Mouse (Mus musculus): ENCODE measurements at regions not wholly inside any gene's neighbourhood (a gene's known extent, or its start where the extent isn't known, plus 50 kb on each side); places are given as distances from the start of the nearest gene placed in this dataset.

DNA sequence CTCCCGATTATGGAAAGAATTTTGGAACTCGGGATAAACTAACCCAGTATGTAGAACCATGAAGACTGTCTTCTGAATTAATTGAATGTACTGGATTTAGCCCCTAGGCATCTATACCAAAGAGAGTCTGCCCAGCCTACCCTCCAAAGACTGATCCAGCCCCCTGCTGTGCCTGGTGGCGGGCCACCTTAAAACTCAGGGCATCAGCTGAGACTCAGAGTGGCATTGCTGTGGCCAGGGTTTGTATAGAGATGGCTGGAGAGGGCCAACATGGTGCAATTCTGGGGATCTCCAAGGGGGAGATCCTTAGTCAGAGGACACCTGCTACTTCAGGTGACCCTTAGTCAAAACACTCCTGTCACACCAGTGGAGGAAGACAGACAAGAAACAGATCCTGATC is 58.6 kb upstream of the Ppara start:
- DNase-seq: no peak

DNA sequence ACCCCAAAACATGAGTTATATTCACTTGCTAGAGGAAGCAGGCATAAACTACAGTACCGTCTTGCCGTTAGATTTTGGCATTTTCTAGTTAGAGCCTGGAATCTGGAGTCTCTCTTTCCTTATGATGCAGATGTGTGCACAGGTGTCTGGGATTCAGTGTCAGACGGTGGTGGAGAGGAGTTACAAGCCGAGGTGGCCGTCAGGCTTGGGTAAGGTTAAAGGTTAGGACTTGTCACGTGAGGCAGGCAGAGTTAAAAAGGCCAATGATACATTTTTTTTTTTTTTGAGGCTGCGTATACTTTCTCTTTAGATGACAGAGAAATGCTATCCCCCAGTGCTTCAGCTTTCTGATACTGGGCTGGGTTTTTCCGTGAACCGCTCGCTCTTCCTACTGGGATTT is 57.9 kb upstream of the Ppara start:
- DNase-seq: no peak

DNA sequence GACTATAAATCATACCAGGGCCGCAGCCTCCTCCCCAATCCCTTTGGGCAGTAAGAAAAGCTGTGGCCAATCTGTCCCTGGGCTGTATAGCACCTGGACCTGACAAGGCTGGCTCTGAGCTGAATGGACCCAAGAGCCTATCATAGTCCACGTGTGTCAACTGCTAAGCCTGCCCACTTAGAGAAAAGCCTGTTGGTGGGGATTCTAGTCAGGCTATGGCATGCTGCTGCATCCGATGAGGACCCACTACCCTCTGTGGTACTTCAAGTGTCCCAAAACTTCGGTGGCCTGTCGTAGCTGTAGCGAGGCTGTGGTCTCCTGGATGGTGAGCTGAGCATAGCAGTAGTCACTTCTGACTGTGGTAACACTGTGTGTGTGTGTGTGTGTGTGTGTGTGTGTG is 57.4 kb upstream of the Ppara start:
- no peak for DNase-seq

DNA sequence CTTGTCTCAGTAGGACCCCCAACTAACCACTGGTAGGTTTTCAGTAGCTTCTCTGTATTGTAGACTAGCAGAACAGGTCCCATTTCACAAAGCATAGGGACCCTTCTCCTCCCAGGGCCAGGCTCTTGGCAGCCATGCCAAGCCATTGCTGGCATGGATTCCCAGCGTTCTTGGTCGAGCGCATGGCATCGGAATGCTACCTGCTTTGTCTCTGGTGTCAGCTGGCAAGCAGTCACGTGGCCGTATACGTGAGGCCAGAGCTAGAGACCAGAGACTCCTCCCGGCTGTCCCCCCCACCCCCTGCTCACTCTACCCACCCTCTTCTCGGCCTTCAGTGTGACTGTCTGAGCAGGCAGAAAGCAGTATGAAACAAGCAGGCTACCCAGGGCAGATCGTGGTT is 56.9 kb upstream of the Ppara start:
- DNase-seq: peak; percentile 92

DNA sequence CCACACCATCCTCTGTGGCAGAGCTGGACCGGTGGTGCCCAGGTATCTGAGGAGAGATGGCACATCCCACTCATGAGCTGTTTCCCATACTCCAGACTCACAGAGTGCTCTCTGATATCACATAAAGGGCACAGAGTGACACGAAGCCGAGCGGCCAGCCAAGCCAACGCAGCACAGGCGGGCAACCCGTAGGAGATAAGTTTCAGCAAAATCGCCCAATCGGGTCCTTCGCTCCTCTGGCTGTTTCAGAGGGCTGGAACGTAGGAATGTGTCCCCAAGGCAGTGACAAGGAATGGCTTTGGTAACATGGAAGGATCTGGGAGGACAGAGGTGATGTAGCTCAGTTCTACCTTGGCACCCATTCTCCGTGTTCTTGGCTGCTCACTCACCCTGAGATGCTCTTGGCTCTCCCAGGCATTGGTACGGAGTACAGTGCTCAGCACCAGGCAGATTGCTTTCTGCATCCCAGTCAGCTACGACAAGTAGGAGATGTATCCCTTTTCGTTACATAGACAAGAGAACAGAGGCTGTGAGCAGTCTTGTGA is 56.4 kb upstream of the Ppara start:
- DNase-seq: peak; percentile 75

DNA sequence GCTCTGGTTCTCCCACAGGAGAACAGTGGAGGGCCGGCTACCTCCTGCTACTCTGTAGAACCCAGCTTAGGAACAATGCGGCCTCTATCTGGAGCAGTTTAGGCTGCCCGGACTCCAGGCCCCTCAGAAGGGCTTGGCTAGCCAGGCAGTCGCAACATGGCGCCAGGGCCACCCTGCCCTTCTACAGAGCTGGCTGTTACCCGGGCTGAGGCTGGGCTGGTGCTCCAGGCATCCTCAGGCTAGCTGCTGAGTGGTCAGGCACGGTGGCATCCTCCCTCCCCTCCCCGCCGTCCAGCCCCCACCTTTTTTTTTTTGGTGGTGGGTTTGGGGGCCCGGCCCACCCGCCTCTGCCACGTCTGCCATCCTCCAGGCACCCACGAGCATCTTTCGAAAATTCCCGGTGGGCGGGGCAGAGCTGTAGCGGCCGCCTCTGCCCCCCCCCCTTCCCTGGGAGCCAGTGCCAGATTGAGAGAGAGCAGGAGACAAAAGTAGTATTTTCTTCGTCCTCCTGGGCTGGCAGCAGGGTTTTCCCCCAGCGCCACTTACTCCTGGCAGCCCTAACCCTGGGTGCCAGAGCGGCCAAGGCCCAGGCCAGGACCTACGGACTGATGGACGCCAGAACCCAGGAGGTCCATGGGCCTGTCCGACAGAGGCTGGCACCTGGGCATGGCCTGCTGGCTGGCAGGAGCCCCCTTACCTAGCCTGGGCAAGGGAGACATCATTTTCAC is 55.6 kb upstream of the Ppara start:
- peak; percentile 86 for DNase-seq

DNA sequence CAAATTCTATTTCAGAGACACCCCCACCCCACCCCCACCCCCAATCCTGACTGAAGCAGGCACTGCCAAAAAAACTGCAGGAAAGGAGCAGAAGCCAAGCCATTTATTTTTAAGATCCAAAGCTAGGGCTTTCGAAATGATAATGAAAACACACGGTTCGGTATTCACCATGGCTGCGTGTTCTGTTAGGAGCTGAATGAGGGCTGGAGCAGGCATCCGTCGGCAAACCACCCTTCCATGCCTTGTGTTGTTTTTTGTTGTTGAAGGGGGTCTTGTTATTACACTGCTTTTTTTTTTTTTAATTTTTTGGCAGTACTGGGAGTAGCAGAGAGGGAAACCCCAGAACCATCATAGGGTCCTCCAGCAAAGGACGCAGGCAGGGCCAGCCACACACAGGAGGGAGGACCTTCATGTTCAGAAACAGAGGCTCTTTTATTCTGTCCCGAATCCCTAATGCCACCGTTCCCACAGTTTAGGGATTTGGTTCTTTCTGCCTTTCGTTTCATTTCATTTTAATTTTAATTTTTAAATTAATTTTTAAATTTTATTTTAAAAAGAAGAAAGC is 54.8 kb upstream of the Ppara start:
- DNase-seq: no peak

DNA sequence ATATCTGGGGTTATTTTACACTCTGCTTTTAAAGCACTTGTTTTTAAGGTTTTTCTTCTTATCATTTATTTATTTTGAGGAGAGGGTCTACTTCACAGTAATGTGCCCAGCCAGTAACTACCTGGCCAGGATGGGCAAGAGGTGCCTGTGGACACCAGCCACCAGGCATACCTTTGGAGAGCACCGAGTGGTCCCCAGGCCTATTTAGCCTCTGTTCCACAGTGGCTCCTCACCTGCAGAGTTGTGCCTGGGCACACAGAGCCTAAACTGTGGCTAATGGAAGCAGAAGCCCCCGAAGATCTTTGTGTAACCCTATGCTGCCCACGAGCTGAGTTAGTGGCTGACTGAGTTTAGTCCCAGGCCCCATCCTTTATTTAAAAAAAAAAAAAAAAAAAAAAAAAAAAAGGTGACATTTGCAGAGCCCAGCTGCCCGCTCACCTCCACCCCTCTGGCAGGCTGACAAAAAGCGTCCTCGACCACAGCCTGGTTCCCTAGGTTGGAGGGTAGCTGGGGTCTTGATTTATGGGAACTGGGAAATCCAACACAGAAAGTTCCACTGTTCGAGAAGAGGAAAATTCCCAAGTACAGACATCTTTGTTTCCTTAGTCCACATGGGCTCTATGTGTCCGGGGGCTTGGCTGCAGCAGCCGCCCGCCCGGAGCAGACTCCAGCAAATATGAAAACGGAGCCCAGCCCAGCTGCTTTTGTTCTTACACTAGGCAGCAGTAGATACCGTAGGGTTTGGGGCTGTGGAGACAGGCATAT is 54.1 kb upstream of the Ppara start:
- no peak for DNase-seq

DNA sequence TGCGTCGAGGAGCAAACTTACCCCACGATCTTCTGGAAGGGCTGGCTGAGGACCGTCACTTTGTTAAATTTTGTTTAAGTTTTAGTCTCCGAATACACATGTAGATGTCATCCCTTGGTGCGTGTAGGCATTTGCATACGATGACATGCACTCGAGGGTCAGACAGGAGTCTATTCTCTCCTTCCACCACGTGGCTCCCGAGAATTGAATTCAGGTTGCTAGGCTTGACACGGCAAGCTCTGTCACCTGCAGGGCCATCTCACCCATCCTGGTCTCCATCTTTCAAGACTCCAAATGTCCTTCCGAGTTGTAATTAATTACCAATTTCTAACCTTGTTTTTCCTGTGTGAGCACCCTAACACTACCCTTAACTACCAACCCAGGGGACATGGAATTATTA is 52.7 kb upstream of the Ppara start:
- DNase-seq: no peak

DNA sequence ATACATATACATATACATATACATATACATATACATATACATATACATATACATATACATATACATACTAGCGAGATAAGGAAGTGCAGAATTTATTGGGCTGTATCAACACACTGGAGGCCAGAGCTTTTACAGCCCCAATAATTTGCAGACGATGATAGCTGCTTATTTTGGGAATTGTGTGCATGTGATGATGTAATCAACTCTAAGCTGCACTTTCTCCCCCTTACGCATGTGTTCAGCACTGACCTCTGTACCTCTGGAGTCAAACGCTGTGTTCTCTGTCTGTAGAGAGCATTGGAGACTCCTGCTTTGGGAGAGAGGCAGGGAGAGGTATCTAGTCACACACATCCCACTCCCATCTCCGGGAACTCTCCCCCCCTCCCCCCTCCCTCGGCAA is 52.0 kb upstream of the Ppara start:
- no peak for DNase-seq

DNA sequence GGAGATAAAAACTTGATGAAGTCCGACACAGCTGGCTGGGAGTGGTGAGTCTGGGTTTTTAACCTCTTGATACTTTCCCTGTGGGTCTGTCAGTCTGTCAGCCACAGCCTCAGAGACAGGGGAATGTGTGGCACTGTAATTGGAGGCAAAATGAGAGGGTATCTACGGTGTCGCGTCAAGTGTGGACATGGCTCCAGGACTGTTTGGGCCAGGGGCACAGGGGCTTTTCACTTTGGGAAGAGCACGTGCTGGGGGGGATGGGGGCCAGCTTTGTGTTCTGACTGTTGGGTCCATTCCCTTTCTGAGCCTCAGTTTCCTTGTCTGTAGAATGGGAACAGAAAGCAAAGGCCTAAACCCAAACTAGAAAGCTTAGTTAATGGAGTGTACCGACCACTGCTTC is 51.5 kb upstream of the Ppara start:
- DNase-seq: no peak

DNA sequence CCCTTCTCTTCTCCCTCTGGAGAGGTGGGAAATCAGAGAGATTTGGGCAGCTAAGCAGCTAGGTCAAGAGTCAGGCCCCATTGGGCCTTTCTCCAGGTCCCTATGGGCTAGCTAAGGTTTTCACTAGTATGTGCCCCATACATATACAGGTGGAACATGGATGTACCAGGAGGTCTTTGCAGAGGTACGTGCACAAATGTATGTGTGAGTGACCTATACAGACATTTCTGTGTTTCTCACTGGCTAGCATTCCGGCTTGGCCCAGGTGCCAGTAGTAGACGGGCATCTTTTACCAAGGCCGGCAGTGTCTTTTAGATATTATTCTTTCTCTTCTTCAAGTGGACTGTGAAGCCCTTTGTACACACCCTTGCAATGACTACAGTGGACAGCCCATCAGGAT is 51.1 kb upstream of the Ppara start:
- no peak for DNase-seq

DNA sequence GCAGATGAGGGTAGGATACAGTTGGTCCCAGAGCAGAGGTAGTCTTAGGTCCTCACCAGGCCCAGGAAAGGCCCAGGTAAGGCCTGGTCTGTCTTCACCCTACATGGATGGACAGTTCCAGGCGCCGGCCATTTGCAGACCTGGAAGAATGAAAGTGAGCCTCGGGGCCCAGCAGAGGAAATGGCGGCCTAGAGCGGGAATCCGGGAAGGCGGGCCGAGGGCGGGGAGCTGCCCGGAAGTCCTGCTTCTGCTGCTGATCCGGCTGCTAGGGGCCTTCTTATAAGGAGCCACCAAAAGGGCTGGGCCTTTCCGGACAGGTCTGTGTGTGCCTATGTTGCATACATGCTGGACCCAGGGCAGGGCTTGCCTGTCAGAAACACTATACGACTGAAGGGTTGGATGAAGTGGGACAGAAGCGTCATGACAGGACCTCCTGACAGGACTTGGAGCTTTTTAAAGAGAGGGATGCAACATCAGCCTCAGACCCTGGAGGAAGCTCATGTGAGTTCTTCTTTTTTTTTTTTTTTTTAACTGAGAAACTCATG is 50.5 kb upstream of the Ppara start:
- DNase-seq: no peak

DNA sequence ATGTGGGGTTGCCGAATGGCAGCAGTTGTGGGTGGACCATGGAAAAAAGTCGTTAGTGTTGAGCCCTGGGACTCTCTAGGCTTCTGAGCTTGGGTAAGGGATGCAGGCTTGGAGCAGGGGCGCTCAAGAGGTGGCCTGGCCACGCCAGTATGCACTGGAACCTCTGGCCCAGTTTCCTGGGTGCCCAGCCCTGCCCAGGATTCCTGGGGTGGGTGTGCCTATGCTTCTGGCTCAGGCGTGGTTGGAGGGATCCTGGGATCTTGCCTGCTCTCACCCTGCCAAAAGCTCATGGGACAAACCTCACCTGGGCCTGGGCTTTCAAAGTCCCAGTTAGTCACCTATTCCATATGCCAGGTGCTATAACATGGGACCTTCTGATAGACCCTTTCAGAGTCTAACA is 49.9 kb upstream of the Ppara start:
- no peak for DNase-seq
